Mouse (Mus musculus) granulocyte monocyte progenitor cell, adult 5-6 weeks (primary cell): Measurements from ENCODE around the gene Fos. TPM values are rescaled to one million over a fixed set of nuclear protein-coding genes. Genes with fewer than 3 reads are reported as not detected.

Experiments used
- ATAC-seq: replicated peaks from 2 replicates; pipeline ENCODE4 v1.8.0; 2016; ENCODE audit warnings: mild to moderate bottlenecking, moderate TSS enrichment, inconsistent platforms; ENCODE audit not compliant: poor library complexity, severe bottlenecking
- total RNA-seq, 2 experiments: library from RNA; stranded (forward) in 1 of 2; stranded (reverse) in 1 of 2; fragments of 200-712, 200-1000 nt in 1 of 2; fragments of >200 nt in 1 of 2; fragmentation: Nextera tagmentation in 1 of 2; gene quantifications; 2 replicates each; pipeline ENCODE4 v1.2.3; 2014 to 2017

The Fos gene
- total RNA-seq, 2 experiments from 2014 or later, result 35.1 to 160 TPM

DNA sequence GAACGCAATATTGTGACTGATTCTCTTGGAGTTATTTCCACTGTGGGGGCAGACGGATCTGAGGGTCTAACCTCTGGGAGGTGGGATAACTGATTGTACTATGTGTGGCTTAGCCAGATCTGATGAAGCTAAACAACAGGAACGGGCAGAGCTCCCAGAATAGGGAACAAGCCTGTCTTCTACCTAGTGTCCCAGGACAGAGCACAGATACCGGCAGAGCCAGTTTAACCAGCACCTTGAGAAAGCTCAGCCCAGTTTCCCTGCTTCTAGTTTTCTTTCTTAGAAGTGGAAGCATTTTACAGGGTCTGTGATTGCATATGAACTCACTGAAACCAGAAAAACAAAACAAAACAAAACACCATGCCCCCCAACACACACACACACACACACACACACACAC, 13.9 kb upstream of the Fos start:
- ATAC-seq, result no peak

DNA sequence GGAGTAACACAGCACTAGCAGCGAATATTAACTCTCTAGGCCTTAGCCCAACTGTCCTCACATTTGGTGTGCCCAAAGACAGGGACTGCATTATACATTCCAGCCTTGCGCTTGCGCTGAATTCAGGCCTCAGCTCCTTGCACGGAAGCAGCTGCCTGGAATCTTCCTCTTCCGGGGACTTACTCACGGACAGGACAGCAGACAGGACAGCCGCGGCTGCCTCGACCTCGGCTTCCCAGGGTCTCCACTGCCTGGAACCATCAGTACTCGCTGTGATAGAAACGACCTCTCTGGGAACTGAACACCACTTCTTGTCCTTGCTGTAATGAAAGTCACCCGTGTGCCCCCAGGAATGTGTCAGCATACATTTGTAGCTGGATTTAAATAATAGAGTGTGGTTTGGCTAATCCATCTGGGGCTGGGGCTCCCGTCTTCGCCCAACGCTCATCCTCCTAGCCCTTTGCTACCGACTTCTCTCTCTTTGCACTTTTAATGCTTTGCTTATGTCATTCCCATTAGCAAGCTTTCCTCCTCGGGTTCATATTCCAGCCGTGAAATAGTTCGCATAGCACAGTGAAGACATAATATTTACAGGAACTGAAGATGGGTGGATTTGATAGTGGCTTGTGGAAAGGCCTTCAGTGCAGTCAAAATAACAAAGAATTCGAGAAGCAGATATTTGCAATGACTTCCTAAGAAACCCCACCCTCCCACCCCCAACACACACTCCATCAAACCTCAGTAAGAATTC, 11.6 kb upstream of the Fos start:
- ATAC-seq, result no peak

DNA sequence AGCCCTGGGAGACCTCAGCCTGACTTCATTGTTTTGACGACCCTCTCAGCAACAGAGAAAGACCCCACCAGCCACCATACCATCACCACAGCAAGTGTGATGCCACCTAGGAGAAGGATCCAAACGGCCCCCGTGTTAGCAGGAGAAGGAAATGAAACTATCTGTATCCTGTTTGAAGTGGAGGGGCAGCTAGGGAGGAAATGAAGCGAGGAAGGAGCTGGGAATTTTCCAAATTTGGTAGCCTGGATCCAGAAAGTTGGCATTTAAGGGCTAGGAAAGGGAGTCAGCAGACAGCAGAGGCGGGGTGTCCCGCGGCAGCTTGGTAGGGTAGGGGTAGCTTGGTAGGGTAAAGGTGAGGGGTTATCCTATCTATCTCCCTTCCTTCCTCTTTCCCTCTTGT, 10.9 kb upstream of the Fos start:
- 0 out of 2 replicates have a peak, but pooled peaks have one; percentile 15 for ATAC-seq

DNA sequence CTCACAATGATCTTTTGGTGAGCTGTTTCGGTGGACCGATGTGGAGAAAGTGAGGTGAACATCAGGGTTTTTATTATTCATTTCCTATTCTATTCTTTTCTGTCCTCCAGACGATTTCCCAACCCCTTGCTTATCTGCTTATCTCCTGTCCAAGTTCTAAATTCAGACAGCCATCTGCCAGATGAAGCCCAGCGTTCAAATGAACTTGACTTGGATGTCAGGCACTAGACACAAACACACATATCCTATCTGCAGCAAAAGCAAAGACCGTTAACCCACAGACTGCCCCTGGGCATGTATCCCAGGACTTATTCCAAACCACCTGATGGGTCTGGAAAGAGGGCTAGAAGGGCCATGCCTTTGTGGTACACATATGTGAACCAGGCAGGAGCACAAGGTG, 9.3 kb upstream of the Fos start:
- ATAC-seq, result no peak

DNA sequence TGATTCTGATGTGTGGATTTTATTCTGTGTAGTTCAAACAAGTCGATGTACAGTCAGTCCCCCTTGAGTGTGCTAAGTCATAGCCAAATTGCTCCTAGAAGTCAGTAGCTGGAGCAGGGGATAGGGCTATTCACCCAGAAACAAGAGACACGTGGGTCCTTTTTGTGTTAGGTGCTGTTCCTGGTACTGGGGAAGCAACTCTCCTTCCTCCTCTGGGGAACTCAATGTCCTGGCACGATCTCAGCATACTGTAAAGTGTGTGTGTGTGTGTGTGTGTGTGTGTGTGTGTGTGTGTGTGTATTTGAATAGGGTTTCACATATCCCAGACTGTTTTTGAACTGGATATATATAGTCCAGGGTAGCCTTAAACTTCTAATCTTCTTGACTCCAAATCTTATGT, 8.8 kb upstream of the Fos start:
- no peak for ATAC-seq

DNA sequence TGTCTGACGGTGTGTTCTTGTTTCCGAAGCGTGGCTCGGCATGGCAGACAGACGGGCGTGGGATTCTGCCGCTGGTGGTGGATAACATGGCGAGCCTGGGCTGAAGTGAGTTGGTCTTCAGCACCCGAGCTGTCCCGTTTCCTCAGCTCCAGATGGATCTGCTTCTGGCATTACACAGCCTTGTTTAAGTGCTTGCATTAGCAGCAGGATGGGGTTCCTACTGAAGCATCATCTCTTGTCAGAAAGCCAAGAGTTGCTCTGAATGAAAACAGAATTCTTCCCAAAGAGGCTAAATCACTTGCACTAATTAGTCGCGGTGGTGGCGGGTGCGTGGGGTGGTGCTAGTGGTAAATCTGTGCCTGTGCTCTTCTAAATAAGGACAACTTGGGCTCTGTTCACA, 5.8 kb upstream of the Fos start:
- ATAC-seq, result no peak

DNA sequence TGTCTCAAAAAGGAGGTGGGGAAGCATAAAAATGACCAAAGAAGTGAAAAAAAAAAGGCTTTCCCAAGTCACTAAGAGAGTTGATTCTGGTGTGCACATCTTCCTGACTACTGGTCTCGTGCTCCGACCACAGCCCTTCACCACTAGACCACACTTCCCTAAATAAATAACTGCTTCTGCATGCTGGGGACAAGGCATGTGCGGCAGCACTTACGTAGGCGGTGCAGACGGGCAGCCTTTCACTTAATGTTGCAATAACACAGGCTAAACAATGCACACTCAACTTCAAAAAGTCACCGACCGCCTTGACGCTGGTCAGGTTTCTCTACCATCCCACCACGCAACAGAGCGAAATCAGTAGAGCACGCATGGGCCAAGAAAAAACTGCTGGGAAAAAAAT, 5.0 kb upstream of the Fos start:
- peak; percentile 74 for ATAC-seq

DNA sequence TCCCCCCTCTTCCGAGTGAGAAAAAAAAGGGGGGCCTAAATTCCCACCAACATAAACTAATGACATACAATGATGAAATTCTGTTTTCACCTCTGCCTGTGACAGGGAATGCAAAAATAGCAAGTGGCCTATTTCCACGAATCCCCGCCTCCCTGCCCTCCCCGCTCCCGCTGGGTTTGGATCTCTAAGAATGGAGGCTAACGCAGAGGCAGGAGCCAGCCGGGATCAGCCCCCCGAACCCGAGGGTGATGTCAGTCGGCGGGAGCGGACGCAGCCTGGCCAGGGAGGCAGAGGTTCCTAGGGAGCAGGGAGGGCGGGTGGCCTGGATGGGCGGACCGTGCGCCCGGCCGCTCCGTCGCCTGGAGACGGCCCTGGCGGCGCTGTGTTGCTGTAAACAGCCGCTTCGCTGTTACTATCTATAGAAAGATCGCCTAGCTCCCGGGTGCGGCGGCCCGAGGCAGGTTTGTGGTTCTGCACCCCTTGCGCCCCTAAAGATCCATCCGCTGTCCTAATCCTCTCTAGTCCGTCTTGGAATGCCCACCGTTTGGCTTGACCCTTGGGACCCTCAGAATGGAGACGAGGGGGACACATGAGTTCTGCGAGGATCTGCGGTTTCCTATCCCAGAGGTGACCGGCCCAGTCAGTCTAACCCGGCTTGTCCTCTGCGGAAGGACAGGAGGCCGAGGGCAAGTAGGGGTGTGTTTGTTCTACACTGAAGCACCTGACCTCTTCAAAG, 1.6 kb upstream of the Fos start:
- ATAC-seq, result peak; percentile 33

DNA sequence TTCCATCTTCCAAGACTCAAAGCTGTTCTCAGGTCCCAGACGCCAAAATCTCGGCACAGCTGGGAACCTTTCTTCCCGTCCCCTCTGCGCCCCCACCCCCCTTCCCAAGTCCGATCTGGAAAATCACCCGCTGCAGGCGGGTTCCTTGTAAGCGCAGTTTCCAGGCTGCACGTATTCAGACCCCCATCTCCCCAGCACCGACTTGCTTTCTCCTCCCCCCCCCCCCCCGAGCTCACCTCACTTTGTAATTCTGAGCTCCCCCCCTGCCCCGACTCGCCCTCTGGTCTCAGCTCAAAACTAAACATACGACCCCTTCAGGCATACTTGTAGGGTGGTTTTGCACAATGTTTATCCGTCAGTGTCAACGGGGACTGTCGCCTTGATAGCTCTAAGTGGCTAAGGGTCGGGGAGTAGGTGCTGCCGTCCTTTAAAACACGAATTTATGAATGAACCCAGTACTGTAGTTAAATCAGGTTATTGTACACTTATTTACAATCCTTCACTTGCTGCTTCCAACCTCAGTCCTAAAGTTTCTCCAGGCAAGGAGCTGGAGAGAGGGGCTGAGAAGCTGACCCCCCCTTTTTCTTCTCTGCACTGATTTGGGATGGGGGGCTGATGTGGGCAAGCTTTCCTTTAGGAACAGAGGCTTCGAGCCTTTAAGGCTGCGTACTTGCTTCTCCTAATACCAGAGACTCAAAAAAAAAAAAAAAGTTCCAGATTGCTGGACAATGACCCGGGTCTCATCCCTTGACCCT, 857 bp upstream of the Fos start:
- ATAC-seq, result no peak

DNA sequence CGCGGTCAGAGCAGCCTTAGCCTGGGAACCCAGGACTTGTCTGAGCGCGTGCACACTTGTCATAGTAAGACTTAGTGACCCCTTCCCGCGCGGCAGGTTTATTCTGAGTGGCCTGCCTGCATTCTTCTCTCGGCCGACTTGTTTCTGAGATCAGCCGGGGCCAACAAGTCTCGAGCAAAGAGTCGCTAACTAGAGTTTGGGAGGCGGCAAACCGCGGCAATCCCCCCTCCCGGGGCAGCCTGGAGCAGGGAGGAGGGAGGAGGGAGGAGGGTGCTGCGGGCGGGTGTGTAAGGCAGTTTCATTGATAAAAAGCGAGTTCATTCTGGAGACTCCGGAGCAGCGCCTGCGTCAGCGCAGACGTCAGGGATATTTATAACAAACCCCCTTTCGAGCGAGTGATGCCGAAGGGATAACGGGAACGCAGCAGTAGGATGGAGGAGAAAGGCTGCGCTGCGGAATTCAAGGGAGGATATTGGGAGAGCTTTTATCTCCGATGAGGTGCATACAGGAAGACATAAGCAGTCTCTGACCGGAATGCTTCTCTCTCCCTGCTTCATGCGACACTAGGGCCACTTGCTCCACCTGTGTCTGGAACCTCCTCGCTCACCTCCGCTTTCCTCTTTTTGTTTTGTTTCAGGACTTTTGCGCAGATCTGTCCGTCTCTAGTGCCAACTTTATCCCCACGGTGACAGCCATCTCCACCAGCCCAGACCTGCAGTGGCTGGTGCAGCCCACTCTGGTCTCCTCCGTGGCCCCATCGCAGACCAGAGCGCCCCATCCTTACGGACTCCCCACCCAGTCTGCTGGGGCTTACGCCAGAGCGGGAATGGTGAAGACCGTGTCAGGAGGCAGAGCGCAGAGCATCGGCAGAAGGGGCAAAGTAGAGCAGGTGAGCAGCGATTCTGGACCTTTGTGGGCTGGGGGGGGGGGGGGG, 875 bp downstream of the Fos start:
- no peak for ATAC-seq

DNA sequence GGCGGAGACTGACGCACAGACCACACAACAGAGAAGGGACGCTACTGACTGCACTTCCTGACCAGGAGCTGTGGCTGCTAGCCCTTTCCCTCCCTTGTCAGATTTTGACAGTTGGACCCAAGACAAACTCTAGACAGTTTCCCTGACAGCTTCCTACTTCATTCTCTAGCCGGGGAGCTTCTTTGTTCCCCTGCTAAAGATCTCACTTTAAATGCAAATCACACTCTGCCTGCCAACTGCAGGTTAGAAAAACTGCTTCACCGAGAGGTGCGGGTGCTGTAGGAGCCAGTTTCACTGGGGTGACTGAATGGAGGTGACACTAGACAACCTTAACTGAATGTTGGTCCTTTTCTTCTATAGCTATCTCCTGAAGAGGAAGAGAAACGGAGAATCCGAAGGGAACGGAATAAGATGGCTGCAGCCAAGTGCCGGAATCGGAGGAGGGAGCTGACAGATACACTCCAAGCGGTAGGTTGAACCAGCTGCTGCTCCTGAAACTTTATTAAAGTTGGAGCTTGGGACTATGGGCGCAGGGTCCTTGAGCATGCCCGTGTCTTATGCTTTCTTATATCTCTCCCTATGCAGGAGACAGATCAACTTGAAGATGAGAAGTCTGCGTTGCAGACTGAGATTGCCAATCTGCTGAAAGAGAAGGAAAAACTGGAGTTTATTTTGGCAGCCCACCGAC, 1.7 kb downstream of the Fos start:
- ATAC-seq, result no peak

DNA sequence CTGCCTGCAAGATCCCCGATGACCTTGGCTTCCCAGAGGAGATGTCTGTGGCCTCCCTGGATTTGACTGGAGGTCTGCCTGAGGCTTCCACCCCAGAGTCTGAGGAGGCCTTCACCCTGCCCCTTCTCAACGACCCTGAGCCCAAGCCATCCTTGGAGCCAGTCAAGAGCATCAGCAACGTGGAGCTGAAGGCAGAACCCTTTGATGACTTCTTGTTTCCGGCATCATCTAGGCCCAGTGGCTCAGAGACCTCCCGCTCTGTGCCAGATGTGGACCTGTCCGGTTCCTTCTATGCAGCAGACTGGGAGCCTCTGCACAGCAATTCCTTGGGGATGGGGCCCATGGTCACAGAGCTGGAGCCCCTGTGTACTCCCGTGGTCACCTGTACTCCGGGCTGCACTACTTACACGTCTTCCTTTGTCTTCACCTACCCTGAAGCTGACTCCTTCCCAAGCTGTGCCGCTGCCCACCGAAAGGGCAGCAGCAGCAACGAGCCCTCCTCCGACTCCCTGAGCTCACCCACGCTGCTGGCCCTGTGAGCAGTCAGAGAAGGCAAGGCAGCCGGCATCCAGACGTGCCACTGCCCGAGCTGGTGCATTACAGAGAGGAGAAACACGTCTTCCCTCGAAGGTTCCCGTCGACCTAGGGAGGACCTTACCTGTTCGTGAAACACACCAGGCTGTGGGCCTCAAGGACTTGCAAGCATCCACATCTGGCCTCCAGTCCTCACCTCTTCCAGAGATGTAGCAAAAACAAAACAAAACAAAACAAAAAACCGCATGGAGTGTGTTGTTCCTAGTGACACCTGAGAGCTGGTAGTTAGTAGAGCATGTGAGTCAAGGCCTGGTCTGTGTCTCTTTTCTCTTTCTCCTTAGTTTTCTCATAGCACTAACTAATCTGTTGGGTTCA, 2.5 kb downstream of the Fos start:
- ATAC-seq, result no peak

DNA sequence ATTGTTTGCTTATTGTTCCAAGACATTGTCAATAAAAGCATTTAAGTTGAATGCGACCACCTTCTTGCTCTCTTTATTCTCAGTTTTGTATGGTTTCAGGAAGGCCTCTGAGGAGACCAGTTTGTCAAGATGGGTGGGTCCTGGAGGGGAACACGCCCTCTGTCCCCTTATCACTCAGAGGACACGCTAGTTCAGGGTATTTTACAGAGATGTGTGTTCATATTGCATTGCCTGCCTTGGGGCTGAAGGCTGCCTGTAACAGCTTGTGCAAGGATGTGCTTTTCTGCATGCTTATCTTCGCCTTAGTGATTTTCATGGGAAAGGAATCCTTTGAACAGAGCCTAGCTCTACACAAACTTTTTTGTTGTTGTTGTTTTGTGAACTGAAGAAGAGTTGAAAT, 3.5 kb downstream of the Fos start:
- no peak for ATAC-seq

DNA sequence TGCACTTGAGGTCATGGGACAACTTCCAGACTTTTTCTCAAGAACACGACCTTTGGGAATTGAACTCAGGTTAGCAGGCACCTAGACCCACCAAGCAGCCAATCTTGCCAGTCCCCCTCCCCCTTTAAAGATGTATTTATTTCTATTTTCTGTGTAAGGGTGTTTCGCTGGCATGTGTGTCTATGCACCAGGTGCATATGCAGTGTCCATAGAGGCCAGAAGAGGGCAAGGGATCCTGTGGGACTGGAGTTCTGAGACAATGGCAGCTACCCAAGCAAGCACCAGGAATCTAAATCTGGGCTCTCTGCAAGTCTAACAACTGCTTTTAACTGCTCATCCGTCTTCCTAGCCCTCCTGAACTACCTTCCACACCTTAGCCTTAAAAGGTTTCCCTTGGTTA, 4.1 kb downstream of the Fos start:
- ATAC-seq, result no peak

DNA sequence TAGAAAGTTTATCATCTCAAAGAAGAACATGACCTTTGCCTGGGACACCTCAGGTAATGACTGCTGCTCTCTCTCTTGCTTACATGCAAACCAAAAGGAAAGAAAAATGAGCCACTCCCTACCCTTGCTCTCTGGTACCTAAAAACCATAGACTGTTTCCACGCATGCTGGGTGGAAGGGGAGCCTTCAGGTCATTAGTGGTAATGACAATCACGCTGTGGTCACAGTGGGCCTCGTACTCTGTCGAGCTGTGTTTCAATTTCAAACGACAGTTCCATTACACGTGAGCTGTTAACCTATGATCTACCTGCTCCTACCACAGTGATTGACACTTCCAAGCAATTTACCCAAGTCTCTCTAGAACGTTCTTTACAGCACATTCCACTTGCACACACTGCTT, 5.0 kb downstream of the Fos start:
- ATAC-seq, result no peak; the same call in 1 of the 2 replicates

DNA sequence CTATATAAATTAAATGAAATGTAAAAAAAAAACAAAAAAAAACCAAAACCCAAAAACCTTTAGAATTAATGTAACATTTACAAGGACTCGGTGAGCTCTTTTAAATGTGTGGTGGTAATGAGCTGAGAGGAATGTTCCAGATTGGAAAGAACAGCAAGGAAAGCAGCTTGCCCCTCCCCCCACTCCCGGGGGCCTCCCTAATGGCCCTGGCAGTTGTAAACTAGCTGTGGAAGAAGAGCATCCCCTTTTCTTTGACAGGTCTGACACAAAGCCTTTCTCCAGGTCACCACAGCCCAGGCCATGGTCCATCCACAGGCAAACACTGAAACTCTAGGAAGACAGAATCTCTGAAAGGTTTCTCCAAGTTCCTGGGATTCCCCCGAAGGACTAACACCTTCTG, 5.5 kb downstream of the Fos start:
- no peak for ATAC-seq

DNA sequence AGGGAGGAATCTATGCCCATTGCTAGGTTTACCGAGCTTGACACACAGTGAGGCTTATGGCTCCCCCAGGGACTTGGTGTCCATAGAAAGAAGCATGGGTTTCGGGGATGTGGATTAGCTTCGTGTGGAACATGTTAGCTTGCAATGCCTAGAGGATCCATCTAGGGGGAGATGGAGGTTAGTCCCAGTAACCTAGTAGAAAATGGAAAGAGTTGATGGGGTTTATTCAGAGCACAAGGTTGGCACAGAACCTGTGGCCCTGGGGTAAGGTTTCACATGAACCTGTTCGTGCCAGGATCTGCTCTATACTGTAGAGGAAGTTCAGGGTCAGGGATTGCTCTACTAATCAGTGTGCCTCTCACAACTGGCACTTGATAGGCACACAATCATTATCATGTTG, 9.5 kb downstream of the Fos start:
- no peak for ATAC-seq

DNA sequence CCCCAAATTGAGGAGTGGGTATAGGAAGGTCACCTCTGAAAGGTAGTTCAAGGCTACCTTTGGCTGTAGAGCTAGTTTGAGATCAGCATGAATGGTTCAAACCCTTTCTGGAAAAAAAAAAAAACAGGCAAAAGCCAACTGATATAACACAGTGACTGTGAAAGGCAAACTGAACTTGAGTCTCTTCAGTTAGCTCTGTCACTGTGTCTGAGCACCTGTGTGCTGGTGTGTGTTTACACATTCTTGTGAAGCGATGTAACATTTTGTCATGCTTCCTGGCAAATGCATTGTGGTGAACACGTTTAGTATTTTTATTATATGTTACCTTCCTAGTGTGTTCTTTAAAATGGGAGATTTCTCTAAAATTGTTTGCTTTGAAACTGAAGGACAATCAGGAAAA, 11.0 kb downstream of the Fos start:
- ATAC-seq, result no peak
